15 mouse cellular contexts compared by ENCODE assay signal in the genomic region with DNA sequence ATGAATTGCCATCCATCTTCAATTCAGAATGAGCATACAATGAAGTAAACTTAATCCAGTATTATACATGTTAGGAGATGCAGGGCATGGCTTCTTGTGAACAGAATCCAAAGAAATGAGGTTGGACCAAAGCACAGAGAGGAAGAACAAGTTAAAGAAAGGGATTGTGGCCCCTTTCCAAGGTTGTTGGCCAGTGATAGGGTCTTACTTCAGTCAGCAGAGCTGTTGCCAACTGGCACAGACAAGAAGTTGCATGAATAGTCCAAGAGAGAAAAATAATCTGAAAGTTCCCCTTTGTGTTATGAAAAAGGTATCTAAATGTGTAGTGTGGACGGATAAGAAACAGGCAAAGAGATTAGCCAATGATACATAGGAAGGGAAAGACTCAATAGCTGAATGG.
DNase-seq lines count a peak whose midpoint lies in the region; ATAC-seq and TF ChIP-seq lines count a peak whose summit lies in the region.
"Had no signal": no experiment of that assay in that cellular context is flagged by ENCODE, and none has a peak within 500 bp of the region (broad histone marks: within the 10 kb centered on the region; RNA-seq: fewer than 3 reads in every experiment).

No protein-coding gene starts in this region.

- TF ChIP-seq POLR2A in brain, embryonic 14.5 days (IDR thresholded peaks at IDR 0.05; ENCODE audit: borderline replicate concordance, extremely low read depth, insufficient read depth, insufficient read length, poor library complexity, severe bottlenecking), result no peak

- DNase-seq in cerebellum, postnatal 10 days, result peak; percentile 40 to 64
- DNase-seq in cerebellum, adult 9-10 months, result no peak
- DNase-seq in heart, adult 9 months (ENCODE audit: low spot score in 2 of 2), result no peak
- DNase-seq in lung, postnatal 0 days (ENCODE audit: low spot score), result peak; percentile 12
- DNase-seq in lung, adult 18-20 months, result no peak
- DNase-seq in brain, embryonic 14.5 days (ENCODE audit: low read depth), result peak; percentile 71
- DNase-seq: liver, embryonic 13.5 days; right cerebral cortex, postnatal 4 days; thymus, postnatal 4 days had no signal

- ATAC-seq in heart, embryonic 16.5 days (replicated peaks; ENCODE audit: extremely low read depth, insufficient read depth, low FRiP score), result peak; percentile 67
- ATAC-seq in lung, postnatal 0 days, result no peak
- ATAC-seq: intestine, embryonic 15.5 days had no signal

- H3K9me3 ChIP-seq in heart, embryonic 16.5 days (replicated peaks; ENCODE audit: control insufficient read depth, low read length), result no peaks in the 10 kb centered on the region
- no peaks in the 10 kb centered on the region for H3K9me3 ChIP-seq in lung, postnatal 0 days (ENCODE audit: low read length)
- H3K9me3 ChIP-seq: hindbrain, embryonic 13.5 days; intestine, embryonic 15.5 days; kidney, embryonic 15.5 days; liver, embryonic 13.5 days; midbrain, embryonic 12.5 days had no signal

- no peak for TF ChIP-seq EP300 in lung, postnatal 0 days (IDR thresholded peaks at IDR 0.05)

- H3K9ac ChIP-seq in heart, embryonic 16.5 days (ENCODE audit: low read length), result no peak overlapping the region
- H3K9ac ChIP-seq in lung, postnatal 0 days (replicated peaks; ENCODE audit: low read depth), result no peak overlapping the region
- H3K9ac ChIP-seq: hindbrain, embryonic 13.5 days; intestine, embryonic 15.5 days; kidney, embryonic 15.5 days; liver, embryonic 13.5 days; midbrain, embryonic 12.5 days had no signal

- no peak overlapping the region for H3K27ac ChIP-seq in heart, embryonic 16.5 days (ENCODE audit: low read length)
- H3K27ac ChIP-seq in lung, postnatal 0 days (ENCODE audit: low read length), result no peak overlapping the region
- H3K27ac ChIP-seq: hindbrain, embryonic 13.5 days; intestine, embryonic 15.5 days; kidney, embryonic 15.5 days; liver, embryonic 13.5 days; macrophage; midbrain, embryonic 12.5 days had no signal

- no peaks in the 10 kb centered on the region for H3K27me3 ChIP-seq in heart, embryonic 16.5 days (ENCODE audit: control insufficient read depth, insufficient read depth, low read length)
- no peaks in the 10 kb centered on the region for H3K27me3 ChIP-seq in lung, postnatal 0 days (replicated peaks; ENCODE audit: insufficient read depth, low read length)
- H3K27me3 ChIP-seq: hindbrain, embryonic 13.5 days; intestine, embryonic 15.5 days; kidney, embryonic 15.5 days; liver, embryonic 13.5 days; midbrain, embryonic 12.5 days had no signal

- no peak for TF ChIP-seq CTCF in lung, postnatal 0 days (IDR thresholded peaks at IDR 0.05)
- TF ChIP-seq CTCF in brain, embryonic 14.5 days (IDR thresholded peaks at IDR 0.05; ENCODE audit: borderline replicate concordance, extremely low read depth, insufficient read depth, insufficient read length), result no peak

- no peak overlapping the region for H3K4me3 ChIP-seq in heart, embryonic 16.5 days (ENCODE audit: low read length)
- no peak overlapping the region for H3K4me3 ChIP-seq in lung, postnatal 0 days (ENCODE audit: low read depth, low read length)
- H3K4me3 ChIP-seq: hindbrain, embryonic 13.5 days; intestine, embryonic 15.5 days; kidney, embryonic 15.5 days; liver, embryonic 13.5 days; midbrain, embryonic 12.5 days had no signal

- H3K4me2 ChIP-seq in heart, embryonic 16.5 days (ENCODE audit: low read depth, low read length), result no peak overlapping the region
- H3K4me2 ChIP-seq in lung, postnatal 0 days (replicated peaks; ENCODE audit: low read depth, low read length), result no peak overlapping the region
- H3K4me2 ChIP-seq: hindbrain, embryonic 13.5 days; intestine, embryonic 15.5 days; kidney, embryonic 15.5 days; liver, embryonic 13.5 days; midbrain, embryonic 12.5 days had no signal

- no peaks in the 10 kb centered on the region for H3K36me3 ChIP-seq in heart, embryonic 16.5 days (ENCODE audit: control insufficient read depth, insufficient read depth)
- no peaks in the 10 kb centered on the region for H3K36me3 ChIP-seq in lung, postnatal 0 days (ENCODE audit: insufficient read depth, low read length)
- H3K36me3 ChIP-seq: hindbrain, embryonic 13.5 days; intestine, embryonic 15.5 days; kidney, embryonic 15.5 days; liver, embryonic 13.5 days; midbrain, embryonic 12.5 days had no signal

- 28% methylated on average over 1 of the region's 1 CpGs for WGBS in heart, embryonic 16.5 days
- whole genome bisulfite sequencing in lung, postnatal 0 days, result 30% methylated on average over 1 of the region's 1 CpGs

- H3K4me1 ChIP-seq in heart, embryonic 16.5 days (ENCODE audit: control insufficient read depth, insufficient read depth, low read length), result no peaks in the 10 kb centered on the region
- no peaks in the 10 kb centered on the region for H3K4me1 ChIP-seq in lung, postnatal 0 days (ENCODE audit: insufficient read depth, low read depth, low read length)
- H3K4me1 ChIP-seq: hindbrain, embryonic 13.5 days; intestine, embryonic 15.5 days; kidney, embryonic 15.5 days; liver, embryonic 13.5 days; midbrain, embryonic 12.5 days had no signal

Comparison
In these comparisons a context has a peak if more than half of its experiments do, and no peak if none do; other contexts are left out.
1. DNase-seq: peak in cerebellum, postnatal 10 days (2 of 2), lung, postnatal 0 days (single experiment) and brain, embryonic 14.5 days (single experiment); none in cerebellum, adult 9-10 months (single experiment), heart, adult 9 months (0 of 2) and lung, adult 18-20 months (0 of 2).